Mouse (Mus musculus): ENCODE data around the gene Zan. TPM values are rescaled to one million over a fixed set of nuclear protein-coding genes. Genes with fewer than 3 reads are reported as not detected.

Gene Zan
- polyA plus RNA-seq, 1 experiment: 0.20 TPM

DNA sequence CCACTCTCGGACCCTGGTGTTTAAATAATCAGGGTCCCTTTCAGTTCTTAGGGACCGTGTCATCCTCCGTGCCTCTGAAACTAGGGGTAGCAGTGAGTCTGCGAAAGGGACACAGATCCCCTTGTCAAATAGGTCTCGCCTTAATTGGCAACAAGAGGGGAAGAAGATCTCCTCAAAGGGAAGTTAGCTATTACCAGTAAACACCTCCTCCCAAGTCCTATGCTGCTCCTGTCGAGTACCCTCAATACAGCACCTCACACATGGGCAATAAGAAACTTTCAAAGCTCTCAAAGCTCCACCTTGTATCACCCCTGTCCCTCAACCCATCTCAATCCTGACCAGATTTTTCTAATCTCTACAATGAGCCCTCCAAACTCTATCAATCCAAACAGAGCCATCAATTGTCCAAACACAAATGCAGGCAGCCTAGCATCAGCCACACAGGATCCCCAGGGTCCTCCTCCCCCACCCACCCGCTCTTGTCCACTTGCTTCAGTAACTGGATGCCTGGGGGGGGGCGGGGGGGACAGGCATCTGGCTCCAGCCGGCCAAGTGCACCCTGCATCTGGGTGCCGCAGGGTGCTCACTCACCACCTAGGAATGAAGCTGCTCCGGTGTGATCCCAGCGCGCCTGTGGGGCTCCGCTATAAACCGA is 143.9 kb downstream of the Zan start:
- DNase-seq (ENCODE audit: low read depth): no peak

DNA sequence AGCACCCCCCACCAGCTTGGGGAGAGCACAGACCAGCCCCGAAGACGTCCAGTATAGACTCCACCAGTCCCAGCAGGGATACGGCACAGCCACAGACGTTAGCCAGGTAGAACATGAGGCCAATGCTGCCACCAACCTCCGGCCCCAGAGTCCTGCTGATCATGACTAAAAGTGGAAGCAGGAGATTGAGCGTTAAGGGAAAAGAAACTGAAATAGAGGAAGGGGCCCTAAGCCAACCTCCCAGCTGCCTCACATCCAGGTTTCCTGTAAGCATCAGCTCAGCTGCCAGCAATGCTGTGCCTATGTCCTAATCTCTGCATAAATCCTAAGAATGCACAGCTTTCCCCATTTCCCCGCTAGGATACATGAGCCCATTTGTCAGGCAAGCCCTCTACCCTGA is 146.0 kb downstream of the Zan start:
- DNase-seq (ENCODE audit: low read depth): no peak

Other genes with a start within 250 kb of the Zan start
- 1.1 and 1.2 TPM in 2 replicates for gene Ache, start 189.5 kb downstream of the Zan start, polyA plus RNA-seq (2012; rRNA removed)
- 12.7 and 18.3 TPM in 2 replicates for gene Ufsp1, start 182.4 kb downstream of the Zan start, polyA plus RNA-seq (2012; rRNA removed)
- 151 and 153 TPM in 2 replicates for gene Srrt, start 169.4 kb downstream of the Zan start, polyA plus RNA-seq (2012; rRNA removed)
- 51.2 and 56.0 TPM in 2 replicates for gene Trip6, start 162.7 kb downstream of the Zan start, polyA plus RNA-seq (2012; rRNA removed)
- gene Slc12a9, start 143.5 kb downstream of the Zan start, polyA plus RNA-seq (2012; rRNA removed): 20.5 and 21.6 TPM in 2 replicates
- 30.7 and 30.8 TPM in 2 replicates for gene Ephb4, start 127.0 kb downstream of the Zan start, polyA plus RNA-seq (2012; rRNA removed)
- 40.5 and 48.9 TPM in 2 replicates for gene Pop7, start 25.5 kb upstream of the Zan start, polyA plus RNA-seq (2012; rRNA removed)
- gene Gigyf1, start 41.5 kb upstream of the Zan start, polyA plus RNA-seq (2012; rRNA removed): 21.5 and 26.9 TPM in 2 replicates
- gene Epo, start 56.2 kb upstream of the Zan start, polyA plus RNA-seq (2012; rRNA removed): not detected in 2 replicates
- gene Gnb2, start 56.4 kb upstream of the Zan start, polyA plus RNA-seq (2012; rRNA removed): 740 and 760 TPM in 2 replicates
- 0.35 TPM in 1 of 2 replicates, not detected in the other for gene Actl6b, start 76.5 kb upstream of the Zan start, polyA plus RNA-seq (2012; rRNA removed)
- gene Tfr2, start 92.8 kb upstream of the Zan start, polyA plus RNA-seq (2012; rRNA removed): 1.1 and 1.3 TPM in 2 replicates
- gene Mospd3, start 124.0 kb upstream of the Zan start, polyA plus RNA-seq (2012; rRNA removed): 55.1 and 72.1 TPM in 2 replicates
- 97.0 and 119 TPM in 2 replicates for gene Pcolce, start 136.7 kb upstream of the Zan start, polyA plus RNA-seq (2012; rRNA removed)
- gene Fbxo24, start 151.9 kb upstream of the Zan start, polyA plus RNA-seq (2012; rRNA removed): 0.63 and 1.1 TPM in 2 replicates
- gene Lrch4, start 152.1 kb upstream of the Zan start, polyA plus RNA-seq (2012; rRNA removed): 39.7 and 53.8 TPM in 2 replicates
- 21.1 and 26.1 TPM in 2 replicates for gene Gm20605, start 152.1 kb upstream of the Zan start, polyA plus RNA-seq (2012; rRNA removed)
- gene Sap25, start 164.3 kb upstream of the Zan start, polyA plus RNA-seq (2012; rRNA removed): 55.8 and 60.8 TPM in 2 replicates
- 19.8 and 25.6 TPM in 2 replicates for gene Irs3, start 168.7 kb upstream of the Zan start, polyA plus RNA-seq (2012; rRNA removed)
- 42.2 and 46.9 TPM in 2 replicates for gene Agfg2, start 207.7 kb upstream of the Zan start, polyA plus RNA-seq (2012; rRNA removed)

Measured in gonadal fat pad, adult 2 months (tissue).